ENCODE assay signal across 27 mouse cellular contexts in genomic region chr11:98426592-98426991, GRCm38 (mm10). TPM values are rescaled to one million over a fixed set of nuclear protein-coding genes. Genes with fewer than 3 reads are reported as not detected.
A peak's percentile ranks its signal among the peaks of the same experiment; 100 is the strongest.
DNase-seq lines count a peak whose midpoint lies in the region; ATAC-seq lines count a peak whose summit lies in the region.
"Had no signal": no experiment of that assay in that cellular context is flagged by ENCODE, and none has a peak within 500 bp of the region (broad histone marks: within the 10 kb centered on the region; RNA-seq: fewer than 3 reads in every experiment).

No protein-coding gene starts in this region.

- H3K36me3 ChIP-seq in kidney, embryonic 15.5 days, result peaks cover 98% of the 10 kb centered on the region
- peaks cover 24% of the 10 kb centered on the region for H3K36me3 ChIP-seq in intestine, embryonic 16.5 days (ENCODE audit: control insufficient read depth, insufficient read depth, low read length)
- H3K36me3 ChIP-seq in stomach, embryonic 16.5 days (ENCODE audit: control insufficient read depth, insufficient read depth, low read length), result peaks cover 17% of the 10 kb centered on the region; the same call in 1 of the 2 replicates

- no peak for ATAC-seq in kidney, embryonic 15.5 days (replicated peaks; ENCODE audit: low FRiP score)
- peak; percentile 76 for ATAC-seq in intestine, embryonic 16.5 days
- no peak for ATAC-seq in stomach, embryonic 16.5 days (ENCODE audit: insufficient read depth, low FRiP score)
- ATAC-seq: forebrain, postnatal 0 days; liver, embryonic 12.5 days; lung, postnatal 0 days; midbrain, embryonic 13.5 days; Patski had no signal

- no peaks in the 10 kb centered on the region for H3K9me3 ChIP-seq in kidney, embryonic 15.5 days (replicated peaks)
- no peaks in the 10 kb centered on the region for H3K9me3 ChIP-seq in intestine, embryonic 16.5 days (ENCODE audit: control insufficient read depth, low read length)
- no peaks in the 10 kb centered on the region for H3K9me3 ChIP-seq in stomach, embryonic 16.5 days (replicated peaks; ENCODE audit: control insufficient read depth, low read length)
- H3K9me3 ChIP-seq: embryonic facial prominence, embryonic 12.5 days; forebrain, embryonic 10.5 days; heart, embryonic 10.5 days; hindbrain, embryonic 12.5 days; limb, embryonic 13.5 days; liver, embryonic 12.5 days; midbrain, embryonic 13.5 days; neural tube, embryonic 13.5 days had no signal

- WGBS in kidney, embryonic 15.5 days, result 90% methylated on average over 7 of the region's 7 CpGs
- 78% methylated on average over 7 of the region's 7 CpGs for WGBS in intestine, embryonic 16.5 days
- 91% methylated on average over 7 of the region's 7 CpGs for WGBS in stomach, embryonic 16.5 days

- H3K4me2 ChIP-seq in kidney, embryonic 15.5 days, result no peak overlapping the region
- H3K4me2 ChIP-seq in intestine, embryonic 16.5 days (ENCODE audit: low read depth, low read length), result no peak overlapping the region
- no peak overlapping the region for H3K4me2 ChIP-seq in stomach, embryonic 16.5 days (ENCODE audit: low read depth, low read length)
- H3K4me2 ChIP-seq: embryonic facial prominence, embryonic 12.5 days; hindbrain, embryonic 12.5 days; limb, embryonic 13.5 days; liver, embryonic 12.5 days; midbrain, embryonic 13.5 days; neural tube, embryonic 13.5 days had no signal

- DNase-seq in kidney, adult 11 months, result peak; percentile 71
- DNase-seq in kidney, postnatal 10 days, result peak; percentile 27
- no peak for DNase-seq in right cerebral cortex, postnatal 36 days (ENCODE audit: low spot score in 2 of 2)
- DNase-seq in retina, embryonic 14.5 days (ENCODE audit: low spot score), result no peak
- DNase-seq: adrenal gland, postnatal 14 days; cerebellum, adult 11 months; cerebellum, adult 9-11 months; embryo, embryonic 11 days; forebrain, postnatal 0 days; gastrocnemius, postnatal 25 days; heart, postnatal 36 days; lung, adult 18-20 months; lung, postnatal 4 days; right cerebral cortex, postnatal 25 days had no signal

- H3K4me3 ChIP-seq in kidney, embryonic 15.5 days (replicated peaks), result no peak overlapping the region
- H3K4me3 ChIP-seq in intestine, embryonic 16.5 days (ENCODE audit: low read length), result no peak overlapping the region
- no peak overlapping the region for H3K4me3 ChIP-seq in stomach, embryonic 16.5 days (replicated peaks; ENCODE audit: low read length)
- H3K4me3 ChIP-seq: embryonic facial prominence, embryonic 12.5 days; forebrain, embryonic 10.5 days; heart, embryonic 10.5 days; hindbrain, embryonic 12.5 days; limb, embryonic 13.5 days; liver, embryonic 12.5 days; midbrain, embryonic 13.5 days; neural tube, embryonic 13.5 days had no signal

- H3K4me1 ChIP-seq in kidney, embryonic 15.5 days, result no peaks in the 10 kb centered on the region
- peaks cover 13% of the 10 kb centered on the region; the same call in 1 of the 2 replicates for H3K4me1 ChIP-seq in intestine, embryonic 16.5 days (ENCODE audit: control insufficient read depth, insufficient read depth, low read length)
- peaks cover 13% of the 10 kb centered on the region; the same call in 1 of the 2 replicates for H3K4me1 ChIP-seq in stomach, embryonic 16.5 days (ENCODE audit: control insufficient read depth, insufficient read depth, low read length)
- H3K4me1 ChIP-seq: embryonic facial prominence, embryonic 12.5 days; forebrain, embryonic 10.5 days; heart, embryonic 10.5 days; hindbrain, embryonic 12.5 days; limb, embryonic 13.5 days; liver, embryonic 12.5 days; midbrain, embryonic 13.5 days; neural tube, embryonic 13.5 days had no signal

- H3K9ac ChIP-seq in kidney, embryonic 15.5 days, result no peak overlapping the region
- H3K9ac ChIP-seq in intestine, embryonic 16.5 days (ENCODE audit: low read depth, low read length), result peak overlapping the region; percentile 7; the same call in 1 of the 2 replicates
- H3K9ac ChIP-seq in stomach, embryonic 16.5 days (ENCODE audit: low read length), result no peak overlapping the region
- H3K9ac ChIP-seq: embryonic facial prominence, embryonic 12.5 days; forebrain, postnatal 0 days; hindbrain, embryonic 12.5 days; limb, embryonic 13.5 days; liver, embryonic 12.5 days; midbrain, embryonic 13.5 days; neural tube, embryonic 13.5 days had no signal

- no peak overlapping the region for H3K27ac ChIP-seq in kidney, embryonic 15.5 days
- H3K27ac ChIP-seq in intestine, embryonic 16.5 days (ENCODE audit: low read length), result peak overlapping the region; percentile 53
- H3K27ac ChIP-seq in stomach, embryonic 16.5 days (ENCODE audit: low read length), result peak overlapping the region; percentile 88; the same call in 1 of the 2 replicates
- H3K27ac ChIP-seq: embryonic facial prominence, embryonic 12.5 days; forebrain, embryonic 10.5 days; heart, embryonic 10.5 days; hindbrain, embryonic 12.5 days; limb, embryonic 13.5 days; liver, embryonic 12.5 days; midbrain, embryonic 13.5 days; neural tube, embryonic 13.5 days had no signal

- H3K27me3 ChIP-seq in kidney, embryonic 15.5 days, result no peaks in the 10 kb centered on the region
- no peaks in the 10 kb centered on the region for H3K27me3 ChIP-seq in intestine, embryonic 16.5 days (replicated peaks; ENCODE audit: control insufficient read depth, insufficient read depth, low read length)
- H3K27me3 ChIP-seq in stomach, embryonic 16.5 days (ENCODE audit: control insufficient read depth, insufficient read depth, low read length), result no peaks in the 10 kb centered on the region
- H3K27me3 ChIP-seq: embryonic facial prominence, embryonic 12.5 days; hindbrain, embryonic 12.5 days; limb, embryonic 13.5 days; midbrain, embryonic 13.5 days; neural tube, embryonic 13.5 days; Patski had no signal

RNA-seq across cellular contexts. Expression of gene Mien1, which starts 12.2 kb away (rescaled TPM):
- polyA plus RNA-seq in kidney, embryonic 15.5 days (2015; fragmentation: Nextera tagmentation; extraction: Ambion mirVana), result 101 and 106 TPM in 2 replicates
- 279 and 304 TPM in 2 replicates for polyA plus RNA-seq in intestine, embryonic 16.5 days (2015; fragmentation: Nextera tagmentation; extraction: Ambion mirVana)
- polyA plus RNA-seq in stomach, embryonic 16.5 days (2015; fragmentation: Nextera tagmentation; extraction: Ambion mirVana), result 152 and 157 TPM in 2 replicates

RNA-seq across cellular contexts. Expression of gene Erbb2, which starts 14.3 kb away (rescaled TPM):
- polyA plus RNA-seq in kidney, embryonic 15.5 days (2015; fragmentation: Nextera tagmentation; extraction: Ambion mirVana), result 46.2 and 48.0 TPM in 2 replicates
- 33.8 and 37.5 TPM in 2 replicates for polyA plus RNA-seq in intestine, embryonic 16.5 days (2015; fragmentation: Nextera tagmentation; extraction: Ambion mirVana)
- polyA plus RNA-seq in stomach, embryonic 16.5 days (2015; fragmentation: Nextera tagmentation; extraction: Ambion mirVana), result 52.1 and 62.2 TPM in 2 replicates

RNA-seq across cellular contexts. Expression of gene Grb7, which starts 19.6 kb away (rescaled TPM):
- 68.8 and 69.8 TPM in 2 replicates for polyA plus RNA-seq in kidney, embryonic 15.5 days (2015; fragmentation: Nextera tagmentation; extraction: Ambion mirVana)
- polyA plus RNA-seq in intestine, embryonic 16.5 days (2015; fragmentation: Nextera tagmentation; extraction: Ambion mirVana), result 87.1 and 87.3 TPM in 2 replicates
- polyA plus RNA-seq in stomach, embryonic 16.5 days (2015; fragmentation: Nextera tagmentation; extraction: Ambion mirVana), result 44.3 and 53.1 TPM in 2 replicates

RNA-seq across cellular contexts. Expression of gene Pgap3, which starts 26.3 kb away (rescaled TPM):
- polyA plus RNA-seq in kidney, embryonic 15.5 days (2015; fragmentation: Nextera tagmentation; extraction: Ambion mirVana), result 16.9 and 17.5 TPM in 2 replicates
- polyA plus RNA-seq in intestine, embryonic 16.5 days (2015; fragmentation: Nextera tagmentation; extraction: Ambion mirVana), result 19.5 and 20.4 TPM in 2 replicates
- 16.4 and 17.0 TPM in 2 replicates for polyA plus RNA-seq in stomach, embryonic 16.5 days (2015; fragmentation: Nextera tagmentation; extraction: Ambion mirVana)

RNA-seq across cellular contexts. Expression of gene Pnmt, which starts 40.3 kb away (rescaled TPM):
- 2.7 and 3.8 TPM in 2 replicates for polyA plus RNA-seq in kidney, embryonic 15.5 days (2015; fragmentation: Nextera tagmentation; extraction: Ambion mirVana)
- polyA plus RNA-seq in intestine, embryonic 16.5 days (2015; fragmentation: Nextera tagmentation; extraction: Ambion mirVana), result 0.16 TPM in 1 of 2 replicates, not detected in the other
- polyA plus RNA-seq in stomach, embryonic 16.5 days (2015; fragmentation: Nextera tagmentation; extraction: Ambion mirVana), result 0.15 TPM in 1 of 2 replicates, not detected in the other
- polyA plus RNA-seq: forebrain, embryonic 10.5 days; liver, embryonic 12.5 days; lung, postnatal 0 days; Patski had no signal

Comparison
In these comparisons a context has a peak if more than half of its experiments do, and no peak if none do; other contexts are left out.
1. DNase-seq: peak in kidney, adult 11 months (single experiment) and kidney, postnatal 10 days (single experiment); none in right cerebral cortex, postnatal 36 days (0 of 2) and retina, embryonic 14.5 days (single experiment).